Mouse (Mus musculus): ENCODE data around the gene Haus5. TPM values are rescaled to one million over a fixed set of nuclear protein-coding genes. Genes with fewer than 3 reads are reported as not detected.

The Haus5 gene
- polyA plus RNA-seq, 1 experiment from 2014 or later = 35.0 TPM

DNA sequence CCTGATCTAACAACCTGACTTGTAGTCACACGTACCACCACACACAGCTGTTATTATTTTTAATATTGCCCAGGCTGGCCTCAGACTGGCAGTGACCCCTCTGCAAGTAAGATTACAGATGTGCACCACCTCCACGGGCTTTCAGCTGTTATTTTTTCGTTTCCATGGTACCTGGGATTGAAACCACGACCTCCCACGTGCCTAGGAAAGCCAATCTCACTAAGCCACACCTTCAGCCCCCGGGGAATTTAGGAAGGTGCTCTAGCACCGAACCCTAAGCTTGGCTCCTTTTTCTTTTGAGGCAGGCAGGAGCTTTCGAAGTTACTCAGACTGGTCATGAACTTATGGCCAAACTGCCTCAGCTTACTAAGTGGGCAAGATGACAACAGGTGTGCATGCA, 60.4 kb downstream of the Haus5 start:
- ATAC-seq (replicated peaks; ENCODE audit: insufficient number of reproducible peaks, low FRiP score, low TSS enrichment) = no peak
- Histone ChIP-seq H3K9ac (ENCODE audit: low read depth, low read length) (no peak overlapping the region), H3K27me3 (ENCODE audit: control insufficient read depth, insufficient read depth, low read length) (0 out of 2 replicates have a peak, but pooled peaks cover 3% of the 10 kb centered on the region), H3K4me3 (ENCODE audit: low read depth, low read length) (no peak overlapping the region), H3K36me3 (ENCODE audit: control insufficient read depth, insufficient read depth, low read length) (no peaks in the 10 kb centered on the region), H3K4me2 (no peak overlapping the region), H3K4me1 (ENCODE audit: control insufficient read depth, insufficient read depth, low read length) (no peaks in the 10 kb centered on the region), H3K27ac (ENCODE audit: low read depth, low read length) (no peak overlapping the region), H3K9me3 (replicated peaks; ENCODE audit: control insufficient read depth, low read length) (no peaks in the 10 kb centered on the region)
- 54% methylated on average over 8 of the region's 8 CpGs for WGBS (ENCODE audit: insufficient replicate concordance)

Other genes with a start within 250 kb of the Haus5 start
- 0.53 and 0.99 TPM in 2 replicates for gene Hcst, start 245.1 kb downstream of the Haus5 start, polyA plus RNA-seq (2014; fragmentation: Nextera tagmentation; extraction: Ambion mirVana)
- gene Nfkbid, start 243.3 kb downstream of the Haus5 start, polyA plus RNA-seq (2014; fragmentation: Nextera tagmentation; extraction: Ambion mirVana) = 1.0 and 1.4 TPM in 2 replicates
- 34.9 and 37.8 TPM in 2 replicates for gene Aplp1, start 219.5 kb downstream of the Haus5 start, polyA plus RNA-seq (2014; fragmentation: Nextera tagmentation; extraction: Ambion mirVana)
- 1.5 and 3.7 TPM in 2 replicates for gene Kirrel2, start 207.3 kb downstream of the Haus5 start, polyA plus RNA-seq (2014; fragmentation: Nextera tagmentation; extraction: Ambion mirVana)
- 0.10 and 0.37 TPM in 2 replicates for gene Nphs1, start 206.7 kb downstream of the Haus5 start, polyA plus RNA-seq (2014; fragmentation: Nextera tagmentation; extraction: Ambion mirVana)
- gene Prodh2, start 171.4 kb downstream of the Haus5 start, polyA plus RNA-seq (2014; fragmentation: Nextera tagmentation; extraction: Ambion mirVana) = 0.37 TPM in 1 of 2 replicates, not detected in the other
- gene Arhgap33, start 129.9 kb downstream of the Haus5 start, polyA plus RNA-seq (2014; fragmentation: Nextera tagmentation; extraction: Ambion mirVana) = 6.0 and 7.2 TPM in 2 replicates
- 10.7 and 12.5 TPM in 2 replicates for gene Hspb6, start 112.8 kb downstream of the Haus5 start, polyA plus RNA-seq (2014; fragmentation: Nextera tagmentation; extraction: Ambion mirVana)
- 10.3 and 12.7 TPM in 2 replicates for gene Proser3, start 112.7 kb downstream of the Haus5 start, polyA plus RNA-seq (2014; fragmentation: Nextera tagmentation; extraction: Ambion mirVana)
- gene Lin37, start 105.2 kb downstream of the Haus5 start, polyA plus RNA-seq (2014; fragmentation: Nextera tagmentation; extraction: Ambion mirVana) = 33.6 and 34.8 TPM in 2 replicates
- gene U2af1l4, start 101.7 kb downstream of the Haus5 start, polyA plus RNA-seq (2014; fragmentation: Nextera tagmentation; extraction: Ambion mirVana) = 87.6 and 91.2 TPM in 2 replicates
- 5.4 and 5.5 TPM in 2 replicates for gene Gm49396, start 101.7 kb downstream of the Haus5 start, polyA plus RNA-seq (2014; fragmentation: Nextera tagmentation; extraction: Ambion mirVana)
- 102 and 107 TPM in 2 replicates for gene Psenen, start 101.4 kb downstream of the Haus5 start, polyA plus RNA-seq (2014; fragmentation: Nextera tagmentation; extraction: Ambion mirVana)
- 2.3 and 3.2 TPM in 2 replicates for gene Igflr1, start 99.6 kb downstream of the Haus5 start, polyA plus RNA-seq (2014; fragmentation: Nextera tagmentation; extraction: Ambion mirVana)
- 7.1 and 8.1 TPM in 2 replicates for gene Kmt2b, start 76.3 kb downstream of the Haus5 start, polyA plus RNA-seq (2014; fragmentation: Nextera tagmentation; extraction: Ambion mirVana)
- 0.14 TPM in 1 of 2 replicates, not detected in the other for gene Zbtb32, start 66.1 kb downstream of the Haus5 start, polyA plus RNA-seq (2014; fragmentation: Nextera tagmentation; extraction: Ambion mirVana)
- 0.31 and 0.47 TPM in 2 replicates for gene Upk1a, start 52.1 kb downstream of the Haus5 start, polyA plus RNA-seq (2014; fragmentation: Nextera tagmentation; extraction: Ambion mirVana)
- 1,669 and 1,746 TPM in 2 replicates for gene Cox6b1, start 38.8 kb downstream of the Haus5 start, polyA plus RNA-seq (2014; fragmentation: Nextera tagmentation; extraction: Ambion mirVana)
- 2.6 and 3.6 TPM in 2 replicates for gene Etv2, start 29.1 kb downstream of the Haus5 start, polyA plus RNA-seq (2014; fragmentation: Nextera tagmentation; extraction: Ambion mirVana)
- 76.7 and 82.8 TPM in 2 replicates for gene Rbm42, start 14.7 kb downstream of the Haus5 start, polyA plus RNA-seq (2014; fragmentation: Nextera tagmentation; extraction: Ambion mirVana)
- gene Pmis2, start 6.6 kb upstream of the Haus5 start, polyA plus RNA-seq (2014; fragmentation: Nextera tagmentation; extraction: Ambion mirVana) = not detected in 2 replicates
- gene 2200002J24Rik, start 33.9 kb upstream of the Haus5 start, polyA plus RNA-seq (2014; fragmentation: Nextera tagmentation; extraction: Ambion mirVana) = 0.70 and 1.6 TPM in 2 replicates
- 0.17 and 1.4 TPM in 2 replicates for gene Atp4a, start 47.2 kb upstream of the Haus5 start, polyA plus RNA-seq (2014; fragmentation: Nextera tagmentation; extraction: Ambion mirVana)
- gene Tmem147, start 64.5 kb upstream of the Haus5 start, polyA plus RNA-seq (2014; fragmentation: Nextera tagmentation; extraction: Ambion mirVana) = 172 and 173 TPM in 2 replicates
- 0.25 and 0.36 TPM in 2 replicates for gene Gapdhs, start 78.7 kb upstream of the Haus5 start, polyA plus RNA-seq (2014; fragmentation: Nextera tagmentation; extraction: Ambion mirVana)
- gene Sbsn, start 86.5 kb upstream of the Haus5 start, polyA plus RNA-seq (2014; fragmentation: Nextera tagmentation; extraction: Ambion mirVana) = 0.49 and 0.56 TPM in 2 replicates
- gene Dmkn, start 98.8 kb upstream of the Haus5 start, polyA plus RNA-seq (2014; fragmentation: Nextera tagmentation; extraction: Ambion mirVana) = 1.1 and 1.2 TPM in 2 replicates
- not detected in 2 replicates for gene Krtdap, start 122.9 kb upstream of the Haus5 start, polyA plus RNA-seq (2014; fragmentation: Nextera tagmentation; extraction: Ambion mirVana)
- not detected in 2 replicates for gene Ffar2, start 158.8 kb upstream of the Haus5 start, polyA plus RNA-seq (2014; fragmentation: Nextera tagmentation; extraction: Ambion mirVana)
- gene Ffar3, start 191.2 kb upstream of the Haus5 start, polyA plus RNA-seq (2014; fragmentation: Nextera tagmentation; extraction: Ambion mirVana) = not detected in 2 replicates
- gene Ffar1, start 196.6 kb upstream of the Haus5 start, polyA plus RNA-seq (2014; fragmentation: Nextera tagmentation; extraction: Ambion mirVana) = not detected in 2 replicates
- gene Cd22, start 215.3 kb upstream of the Haus5 start, polyA plus RNA-seq (2014; fragmentation: Nextera tagmentation; extraction: Ambion mirVana) = not detected in 2 replicates
- 0.09 TPM in 1 of 2 replicates, not detected in the other for gene Mag, start 249.9 kb upstream of the Haus5 start, polyA plus RNA-seq (2014; fragmentation: Nextera tagmentation; extraction: Ambion mirVana)

Measured in heart, embryonic 11.5 days (tissue).